Mouse (Mus musculus) stomach, postnatal 0 days (tissue): ENCODE results near the gene Mzt1. TPM values are rescaled to one million over a fixed set of nuclear protein-coding genes. Genes with fewer than 3 reads are reported as not detected.
"Not testable (repeated sequence)": the region's sequence is repeated elsewhere in the genome, so short reads cannot be mapped to it uniquely, and the experiment has no call there.

Experiments used
- ATAC-seq: fragments of 200-750 bp; cut with Nextera tagmentation; 2 replicates; pipeline ENCODE4 v1.8.0; 2017; ENCODE audit not compliant: low FRiP score, low TSS enrichment
- DNase-seq: peaks from one replicate; pipeline ENCODE4 v3.0.0-alpha.2; 2016; ENCODE audit warnings: low spot score
- H3K27ac ChIP-seq: fragments of 300-500 bp; sonication (generic); replicated peaks from 2 replicates; pipeline ENCODE4 v1.5.1; 2014; ENCODE audit warnings: mild to moderate bottlenecking, control low read depth
- H3K27me3 ChIP-seq: fragments of 300-500 bp; sonication (generic); 2 replicates; pipeline ENCODE4 v1.6.1; 2014; ENCODE audit warnings: low read length; ENCODE audit not compliant: control insufficient read depth, insufficient read depth
- H3K36me3 ChIP-seq: fragments of 300-500 bp; sonication (generic); 2 replicates; pipeline ENCODE4 v1.6.1; 2014; ENCODE audit warnings: low read length, mixed read lengths; ENCODE audit not compliant: control insufficient read depth, insufficient read depth
- H3K4me1 ChIP-seq: fragments of 300-500 bp; sonication (generic); replicated peaks from 2 replicates; pipeline ENCODE4 v1.6.1; 2014; ENCODE audit warnings: antibody characterized with exemption; ENCODE audit not compliant: control insufficient read depth, insufficient read depth
- H3K4me2 ChIP-seq: fragments of 300-500 bp; sonication (generic); replicated peaks from 2 replicates; pipeline ENCODE4 v1.6.1; 2014; ENCODE audit warnings: low read depth, mild to moderate bottlenecking, control low read depth, moderate library complexity
- H3K4me3 ChIP-seq: fragments of 300-500 bp; sonication (generic); 2 replicates; pipeline ENCODE4 v1.5.1; 2014; ENCODE audit warnings: low read depth, low read length, control low read depth
- H3K9ac ChIP-seq: fragments of 300-500 bp; sonication (generic); 2 replicates; pipeline ENCODE4 v1.6.1; 2014; ENCODE audit warnings: mild to moderate bottlenecking, low read length, control low read depth, mixed read lengths
- H3K9me3 ChIP-seq: fragments of 300-500 bp; sonication (generic); 2 replicates; pipeline ENCODE4 v1.6.1; 2016; ENCODE audit warnings: low read length; ENCODE audit not compliant: control insufficient read depth
- CTCF ChIP-seq: IDR thresholded peaks from 2 replicates; pipeline ENCODE4 v1.5.1; 2016; ENCODE audit warnings: antibody characterized with exemption, low read depth, mild to moderate bottlenecking, moderate library complexity
- EP300 ChIP-seq: optimal IDR thresholded peaks from 2 replicates; pipeline ENCODE3; 2016; ENCODE audit warnings: antibody characterized with exemption
- whole genome bisulfite sequencing: fragments of 180-500 bp; shearing (Covaris S2); extraction: QIAGEN DNeasy Blood & Tissue Kit; methylation state at CpG from one replicate; pipeline ENCODE4 v1.1.7; 2014; 5-methylcytosine and 5-hydroxymethylcytosine counted together
- polyA plus RNA-seq: library from polyadenylated mRNA; unstranded; fragments of >200 nt; fragmentation: Nextera tagmentation; extraction: Ambion mirVana; gene quantifications from 2 replicates; pipeline ENCODE4 v1.2.1, GENCODE M21; 2015

The Mzt1 gene
- polyA plus RNA-seq, 1 experiment from 2014 or later, result 55.8 TPM

DNA sequence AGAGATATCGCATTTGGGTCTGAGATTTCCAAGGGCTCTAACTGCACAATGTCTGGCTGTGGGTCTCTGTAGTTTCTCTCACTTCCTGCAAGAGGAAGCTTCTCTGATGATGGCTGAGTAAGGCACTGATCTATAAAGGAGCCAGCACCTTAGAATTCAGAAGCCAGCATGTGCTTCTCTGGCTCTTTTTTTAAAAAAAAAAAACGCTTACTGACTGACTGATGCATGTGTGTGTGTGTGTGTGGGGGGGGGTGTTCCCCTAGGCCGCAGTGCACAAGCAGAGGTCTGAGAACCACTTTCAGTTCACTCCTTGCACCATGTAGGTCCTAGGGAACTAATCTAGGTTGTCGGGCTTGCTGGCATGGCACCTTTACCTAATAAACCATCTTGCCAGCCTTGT, 4.5 kb downstream of the Mzt1 start:
- H3K27ac ChIP-seq, result no peak overlapping the region
- 69% methylated on average over 4 of the region's 4 CpGs for WGBS
- H3K4me2 ChIP-seq, result no peak overlapping the region
- no peak for TF ChIP-seq CTCF
- no peak for TF ChIP-seq EP300
- H3K9me3 ChIP-seq, result no peaks in the 10 kb centered on the region
- H3K36me3 ChIP-seq, result no peaks in the 10 kb centered on the region; the same call in 1 of the 2 replicates
- H3K9ac ChIP-seq, result no peak overlapping the region
- peaks cover 7% of the 10 kb centered on the region; the same call in 1 of the 2 replicates for H3K4me1 ChIP-seq
- DNase-seq (no peak), ATAC-seq (no peak)
- H3K27me3 ChIP-seq, result no peaks in the 10 kb centered on the region
- H3K4me3 ChIP-seq, result no peak overlapping the region

DNA sequence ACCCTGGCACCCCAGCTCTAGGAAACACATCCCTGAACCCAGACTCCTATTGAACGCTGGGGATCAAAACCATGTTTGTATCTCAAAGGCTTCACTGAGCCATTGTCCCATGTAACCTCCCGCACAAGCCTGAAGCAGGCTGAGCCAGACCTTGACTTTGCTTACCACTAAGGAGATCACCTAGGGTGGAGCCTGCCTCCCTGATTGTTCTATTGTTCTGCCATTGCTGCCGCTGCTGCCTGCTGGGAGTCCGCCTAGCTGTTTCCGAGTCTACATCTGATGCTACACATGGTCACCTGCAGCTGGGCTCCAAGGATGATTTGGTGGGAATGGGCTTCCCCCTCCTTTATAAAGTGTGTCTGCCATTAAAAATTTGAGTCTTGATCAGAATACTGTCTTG, 6.6 kb downstream of the Mzt1 start:
- not testable (repeated sequence) for DNase-seq, ATAC-seq

DNA sequence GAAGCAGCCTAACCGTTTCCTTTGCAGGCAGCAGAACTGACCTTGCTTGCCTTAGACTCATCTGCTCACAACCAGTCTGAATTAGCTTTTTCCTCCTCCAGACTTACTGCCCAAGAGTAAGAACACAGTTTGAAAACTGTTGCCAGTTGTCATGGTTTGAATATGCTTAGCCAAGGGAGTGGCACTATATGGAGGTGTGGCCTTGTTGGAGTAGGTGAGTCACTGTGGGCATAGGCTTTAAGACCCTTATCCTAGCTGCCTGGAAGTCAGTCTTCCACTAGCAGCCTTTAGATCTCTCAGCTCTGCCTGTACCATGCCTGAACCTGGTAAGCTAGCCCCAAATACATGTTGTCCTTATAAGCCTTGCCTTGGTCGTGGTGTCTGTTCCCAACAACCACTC, 8.2 kb downstream of the Mzt1 start:
- Histone ChIP-seq H3K4me2 (no peak overlapping the region), H3K4me1 (0 out of 2 replicates have a peak, but pooled peaks cover 3% of the 10 kb centered on the region), H3K9me3 (no peaks in the 10 kb centered on the region), H3K27ac (no peak overlapping the region), H3K27me3 (no peaks in the 10 kb centered on the region), H3K9ac (no peak overlapping the region), H3K36me3 (no peaks in the 10 kb centered on the region; the same call in 1 of the 2 replicates), H3K4me3 (no peak overlapping the region)
- WGBS, result 50% methylated on average over 2 of the region's 2 CpGs
- DNase-seq (peak; percentile 32), ATAC-seq (peak; percentile 95)
- no peak for TF ChIP-seq EP300
- no peak for TF ChIP-seq CTCF

More for the DNA sequence above, 6.6 kb downstream of the Mzt1 start:
- H3K4me2 ChIP-seq, H3K4me1 ChIP-seq, H3K27ac ChIP-seq, H3K4me3 ChIP-seq, H3K9me3 ChIP-seq, H3K27me3 ChIP-seq, H3K9ac ChIP-seq, H3K36me3 ChIP-seq: not testable (repeated sequence)
- 74% methylated on average over 5 of the region's 5 CpGs for WGBS

DNA sequence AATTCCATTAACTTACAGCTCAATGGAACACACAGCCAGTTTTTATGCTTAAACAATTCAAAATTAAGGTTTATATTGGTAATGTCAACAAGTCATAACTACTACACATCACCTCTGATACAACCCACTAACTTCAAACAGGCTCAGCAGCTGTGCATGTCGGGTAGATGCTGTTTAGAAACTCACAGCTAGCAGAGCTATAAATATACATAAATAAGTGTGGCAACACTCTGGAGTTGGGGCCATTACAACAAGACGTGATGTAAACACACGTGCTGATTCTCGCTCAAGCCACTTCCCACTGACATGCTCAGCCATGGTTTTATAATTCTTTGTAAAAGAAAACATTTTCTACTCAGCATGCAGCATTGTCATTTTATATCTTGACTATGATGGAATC, 9.9 kb downstream of the Mzt1 start:
- Histone ChIP-seq H3K9me3 (no peaks in the 10 kb centered on the region), H3K4me2 (no peak overlapping the region), H3K9ac (no peak overlapping the region), H3K4me1 (0 out of 2 replicates have a peak, but pooled peaks cover under 1% of the 10 kb centered on the region), H3K27me3 (no peaks in the 10 kb centered on the region), H3K4me3 (no peak overlapping the region), H3K36me3 (no peaks in the 10 kb centered on the region; the same call in 1 of the 2 replicates), H3K27ac (no peak overlapping the region)
- WGBS, result 61% methylated on average over 4 of the region's 4 CpGs
- TF ChIP-seq CTCF, result no peak
- TF ChIP-seq EP300, result no peak
- DNase-seq (no peak), ATAC-seq (no peak)

DNA sequence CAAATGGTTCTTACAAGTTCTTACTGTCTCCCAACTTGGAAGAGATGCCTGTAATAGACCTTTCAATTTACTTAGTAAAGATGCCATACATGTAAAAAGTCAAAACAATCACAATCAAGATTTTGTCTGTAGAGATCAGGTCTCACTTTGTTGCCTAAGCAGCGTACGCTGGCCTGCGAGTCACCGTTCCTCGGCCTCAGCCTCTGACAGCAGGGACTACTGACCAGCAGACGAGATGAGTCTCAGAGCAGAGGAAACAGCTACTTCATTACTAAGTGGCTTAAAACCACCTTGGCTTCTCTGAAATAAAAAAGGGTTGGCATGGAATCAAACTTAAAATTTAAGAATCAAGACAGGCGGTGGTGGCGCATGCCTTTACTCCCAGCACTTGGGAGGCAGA, 11.1 kb downstream of the Mzt1 start:
- H3K27me3 ChIP-seq, H3K36me3 ChIP-seq, H3K27ac ChIP-seq, H3K4me1 ChIP-seq, H3K4me3 ChIP-seq, ATAC-seq, DNase-seq, H3K9ac ChIP-seq, H3K9me3 ChIP-seq, H3K4me2 ChIP-seq: not testable (repeated sequence)
- 95% methylated on average over 8 of the region's 8 CpGs for WGBS

DNA sequence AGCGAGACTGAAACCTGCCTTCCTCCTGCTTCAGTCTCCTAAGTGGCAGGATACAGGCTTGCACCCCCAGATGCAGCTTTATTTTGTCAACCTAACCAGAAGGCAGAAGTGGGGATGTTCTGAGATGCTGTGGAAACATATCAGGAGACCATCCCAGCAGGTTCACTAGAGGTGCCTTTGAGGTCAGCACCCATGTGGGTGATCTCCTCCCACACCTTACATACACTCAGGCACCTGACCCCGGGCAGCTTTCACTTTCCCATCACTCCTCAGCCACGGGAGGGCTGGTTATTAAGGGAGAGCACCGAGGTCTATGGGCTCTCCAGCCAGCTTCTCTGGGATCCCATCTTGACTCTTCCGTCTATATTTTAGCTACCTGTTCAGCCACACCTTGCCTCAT, 13.3 kb downstream of the Mzt1 start:
- H3K27me3 ChIP-seq, result no peaks in the 10 kb centered on the region
- no peak overlapping the region for H3K4me2 ChIP-seq
- ATAC-seq (no peak), DNase-seq (no peak)
- 83% methylated on average over 5 of the region's 5 CpGs for WGBS
- H3K27ac ChIP-seq, result no peak overlapping the region
- no peaks in the 10 kb centered on the region for H3K9me3 ChIP-seq
- no peaks in the 10 kb centered on the region for H3K4me1 ChIP-seq
- H3K9ac ChIP-seq, result no peak overlapping the region
- TF ChIP-seq EP300 (no peak), CTCF (no peak)
- no peaks in the 10 kb centered on the region for H3K36me3 ChIP-seq
- H3K4me3 ChIP-seq, result no peak overlapping the region
